Mouse (Mus musculus) cerebellum, postnatal 25 days (tissue): Measurements from ENCODE around the gene Krtap13-1.
A peak's percentile ranks its signal among the peaks of the same experiment; 100 is the strongest.
"Not testable (repeated sequence)": the region's sequence is repeated elsewhere in the genome, so short reads cannot be mapped to it uniquely, and the experiment has no call there.

Experiments used
- DNase-seq, 2 experiments: peaks; one replicate each; pipeline ENCODE4 v3.0.0; 2021; ENCODE audit warnings: mixed read lengths in 2 of 2

Krtap13-1 gene

GRCm38 (mm10) chr16:88728812-88729275 lies at the start of gene Krtap13-1:
Krtap13-1 (plus strand) TSS chr16:88728862.
- peak; percentile 30 to 33 for DNase-seq

- DNase-seq: no peak
These were observed 49.6 kb upstream of the Krtap13-1 start for GRCm38 (mm10) chr16:88679099-88679498.

GRCm38 (mm10) chr16:88681282-88681681 lies 47.4 kb upstream of the Krtap13-1 start:
- no peak for DNase-seq

- DNase-seq: no peak
These were observed 32.4 kb upstream of the Krtap13-1 start for GRCm38 (mm10) chr16:88696256-88696655.

- no peak for DNase-seq
These were observed 27.4 kb upstream of the Krtap13-1 start for GRCm38 (mm10) chr16:88701072-88701864.

GRCm38 (mm10) chr16:88707496-88708012 lies 21.1 kb upstream of the Krtap13-1 start, which contains the start of gene 2310061N02Rik:
2310061N02Rik (minus strand) TSS chr16:88707962.
- peak; percentile 30 to 43 for DNase-seq

- no peak for DNase-seq
These were observed 17.9 kb upstream of the Krtap13-1 start for GRCm38 (mm10) chr16:88710757-88711156.

- no peak for DNase-seq
These were observed 17.4 kb upstream of the Krtap13-1 start for GRCm38 (mm10) chr16:88711245-88711644.

- no peak for DNase-seq
These were observed 12.1 kb upstream of the Krtap13-1 start for GRCm38 (mm10) chr16:88716549-88716948.

- DNase-seq: no peak
These were observed 8.6 kb upstream of the Krtap13-1 start for GRCm38 (mm10) chr16:88720031-88720430.

GRCm38 (mm10) chr16:88735391-88735790 lies 6.7 kb downstream of the Krtap13-1 start:
- DNase-seq: no peak

GRCm38 (mm10) chr16:88744750-88745340 lies 16.2 kb downstream of the Krtap13-1 start:
- DNase-seq: no peak

- no peak for DNase-seq
These were observed 19.3 kb downstream of the Krtap13-1 start for GRCm38 (mm10) chr16:88747943-88748342.

- DNase-seq: not testable (repeated sequence)
These were observed 22.9 kb downstream of the Krtap13-1 start, which contains the start of gene Krtap13 for GRCm38 (mm10) chr16:88751535-88751934. Krtap13 (minus strand) TSS chr16:88751635.

GRCm38 (mm10) chr16:88758547-88758946 lies 29.9 kb downstream of the Krtap13-1 start, which contains the start of gene 2310034C09Rik:
2310034C09Rik (plus strand) TSS chr16:88758847.
- DNase-seq: not testable (repeated sequence)

- DNase-seq: no peak
These were observed 45.4 kb downstream of the Krtap13-1 start, which contains the start of gene 2310057N15Rik for GRCm38 (mm10) chr16:88774106-88774505. 2310057N15Rik (minus strand) TSS chr16:88774206.

- no peak for DNase-seq
These were observed 48.9 kb downstream of the Krtap13-1 start, which contains the start of gene Gm5965 for GRCm38 (mm10) chr16:88777596-88777995. Gm5965 (plus strand) TSS chr16:88777896.
